Mouse (Mus musculus) liver (tissue): ENCODE data around the gene Pbdc1.
"Not testable (repeated sequence)": the region's sequence is repeated elsewhere in the genome, so short reads cannot be mapped to it uniquely, and the experiment has no call there.

Experiments used
- DNase-seq: peaks from one replicate; pipeline ENCODE4 v3.0.0-alpha.2; 2020; ENCODE audit warnings: mixed read lengths

Gene Pbdc1

DNA sequence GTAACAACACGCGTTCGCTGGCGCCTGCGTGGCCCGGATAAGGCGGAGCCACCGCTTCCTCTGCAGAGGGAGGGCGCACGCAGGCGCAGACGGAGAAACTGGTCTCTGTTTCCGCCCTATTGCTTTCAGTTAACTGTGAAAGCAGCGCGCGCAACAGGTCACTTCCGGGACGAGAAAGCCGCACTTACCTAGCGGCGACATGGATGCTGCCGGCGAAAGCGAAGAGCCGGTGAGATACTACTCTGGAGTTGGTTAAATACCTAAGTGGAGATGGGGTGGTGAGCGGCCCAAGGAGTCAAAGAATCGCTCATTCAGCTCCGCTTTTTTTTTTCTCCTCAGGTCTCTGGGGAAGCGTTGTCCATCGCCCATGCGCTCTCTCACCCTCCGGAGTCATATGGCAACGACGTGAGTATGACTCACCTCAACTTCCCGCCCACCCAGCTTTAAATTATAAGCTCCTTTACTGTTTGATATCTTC, at the start of gene Pbdc1:
Pbdc1 (plus strand) TSS at position 142 of the 478 bp plus-strand sequence.
- DNase-seq = peak; percentile 93

DNA sequence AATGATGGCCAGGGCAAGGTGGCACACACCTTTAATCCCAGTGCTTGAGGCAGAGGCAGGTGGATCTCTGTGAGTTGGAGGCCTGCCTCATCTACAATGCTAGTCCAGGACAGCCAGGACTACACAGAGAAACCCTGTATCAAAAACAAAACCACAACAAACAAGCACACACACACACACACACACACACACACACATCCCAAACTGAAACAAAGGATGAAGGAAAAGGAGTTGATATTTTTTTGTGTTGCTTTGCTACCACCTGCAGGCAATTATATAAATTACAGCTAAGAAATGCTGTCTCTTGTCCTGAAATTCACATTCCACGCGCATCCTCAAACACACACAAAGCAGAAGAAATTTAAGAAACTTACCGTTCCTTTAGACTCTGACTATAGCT, 41.9 kb upstream of the Pbdc1 start:
- DNase-seq = no peak

DNA sequence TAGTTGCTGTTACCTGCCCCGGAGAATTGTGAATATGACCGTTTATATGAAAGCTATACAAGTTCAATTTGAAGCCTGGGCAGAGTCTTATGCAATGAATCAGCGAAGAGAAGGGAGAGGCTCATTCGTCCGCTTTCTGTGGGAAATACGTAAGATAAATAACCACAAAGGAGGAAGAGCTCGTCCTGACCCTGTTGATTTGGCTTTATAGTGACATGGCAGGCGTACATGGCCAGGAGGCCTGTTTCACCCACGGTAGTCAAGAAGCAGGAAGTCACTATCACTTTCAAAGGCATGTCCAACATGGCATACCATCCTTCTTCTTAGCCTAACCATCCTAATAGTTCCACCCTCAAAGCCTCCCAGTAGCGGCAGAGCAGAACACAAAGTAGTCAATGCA, 15.3 kb upstream of the Pbdc1 start:
- DNase-seq = no peak

DNA sequence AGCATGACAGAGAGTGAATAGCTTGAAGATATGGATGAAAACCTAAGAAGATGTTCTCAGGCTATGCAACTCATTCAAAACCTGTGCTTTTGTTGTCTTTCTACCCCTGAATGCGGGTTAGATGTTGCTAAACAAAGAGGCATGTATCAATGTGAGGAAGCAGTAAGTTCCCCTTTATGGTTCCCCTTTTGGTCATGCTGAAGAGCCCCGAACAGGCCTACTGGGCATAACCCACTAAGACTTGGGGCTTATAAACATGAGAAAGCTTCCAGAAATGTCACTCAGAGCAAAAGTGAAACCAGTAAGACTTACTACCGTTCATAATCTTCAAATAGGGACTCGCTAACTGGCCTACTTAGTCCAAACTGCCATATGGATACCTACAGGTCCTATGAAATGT, 14.8 kb upstream of the Pbdc1 start:
- no peak for DNase-seq

DNA sequence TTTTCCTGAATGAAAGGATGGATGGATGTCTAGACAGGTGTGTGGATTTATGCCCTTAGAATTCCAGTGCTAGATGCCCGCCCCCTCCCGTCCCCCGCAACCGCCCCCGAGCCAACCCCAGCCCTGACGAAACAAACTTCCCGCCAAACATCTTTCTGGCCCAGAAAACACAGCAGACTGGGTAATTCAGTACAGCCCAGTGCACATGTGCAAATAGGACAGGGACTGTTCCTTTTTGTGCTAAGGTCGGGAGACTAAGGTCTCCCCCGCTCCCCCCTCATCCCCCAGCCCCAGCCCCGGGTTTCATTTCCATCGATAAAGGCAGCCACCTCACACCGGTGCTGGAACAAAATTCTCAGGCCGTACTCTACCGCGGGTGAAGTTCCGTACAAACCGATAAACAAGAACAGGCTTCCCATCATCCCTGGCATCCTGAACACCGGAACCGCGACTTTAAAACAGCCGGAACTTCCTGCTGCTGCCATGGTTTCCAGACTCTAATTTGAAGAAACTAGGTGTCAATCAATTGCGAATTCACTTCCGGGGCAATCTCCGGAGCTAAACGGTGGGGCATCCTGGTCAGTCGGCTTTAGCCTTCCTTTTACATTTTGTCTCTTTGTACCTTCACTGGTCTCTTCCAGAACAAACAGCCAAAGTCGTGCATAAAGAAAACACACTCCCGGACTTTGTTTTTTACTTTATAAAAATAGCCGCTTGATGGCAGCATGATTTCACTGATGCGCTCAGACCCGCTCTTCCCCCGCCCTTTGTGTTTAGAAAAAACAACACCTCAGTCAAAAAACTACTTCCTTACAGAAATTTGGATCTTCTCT, 9.7 kb upstream of the Pbdc1 start:
- DNase-seq = peak; percentile 84

DNA sequence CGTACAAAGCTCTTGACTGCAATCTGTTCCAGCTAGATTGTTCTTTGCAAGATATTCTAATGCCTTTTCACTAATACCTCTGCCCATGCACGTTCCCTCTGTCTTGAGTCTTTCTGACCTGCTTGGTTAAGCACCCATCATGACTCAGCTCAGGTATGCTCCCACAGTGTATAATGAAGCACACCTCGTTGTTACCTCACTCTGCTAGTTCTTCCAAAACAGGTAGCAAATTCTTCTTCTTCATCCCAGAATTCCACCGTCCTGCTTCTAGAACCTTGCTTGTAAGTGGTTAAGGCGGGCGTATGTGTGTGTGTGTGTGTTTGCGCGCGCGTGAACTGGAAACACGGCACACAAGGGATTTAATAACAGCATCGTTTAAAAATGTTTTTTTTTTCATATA, 405 bp upstream of the Pbdc1 start:
- no peak for DNase-seq

DNA sequence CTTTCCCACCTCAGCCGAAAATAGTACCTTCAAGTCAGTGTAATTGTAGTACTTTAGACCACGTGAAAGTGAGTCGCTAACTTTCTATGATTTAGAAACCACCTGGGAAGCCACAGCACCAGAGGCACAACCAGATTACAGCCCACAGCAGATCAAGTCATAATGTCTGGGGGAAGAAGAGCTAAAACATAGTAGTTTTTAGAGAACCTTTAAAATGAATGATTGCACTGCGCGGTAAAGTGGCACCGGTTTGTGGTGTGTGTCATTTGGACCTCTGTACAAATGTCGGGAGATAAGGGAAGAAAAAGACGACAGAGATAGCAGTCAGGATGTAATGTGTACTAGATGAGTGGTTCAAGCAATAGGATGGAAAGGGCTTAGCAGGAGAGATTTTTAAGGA, 540 bp downstream of the Pbdc1 start:
- no peak for DNase-seq

DNA sequence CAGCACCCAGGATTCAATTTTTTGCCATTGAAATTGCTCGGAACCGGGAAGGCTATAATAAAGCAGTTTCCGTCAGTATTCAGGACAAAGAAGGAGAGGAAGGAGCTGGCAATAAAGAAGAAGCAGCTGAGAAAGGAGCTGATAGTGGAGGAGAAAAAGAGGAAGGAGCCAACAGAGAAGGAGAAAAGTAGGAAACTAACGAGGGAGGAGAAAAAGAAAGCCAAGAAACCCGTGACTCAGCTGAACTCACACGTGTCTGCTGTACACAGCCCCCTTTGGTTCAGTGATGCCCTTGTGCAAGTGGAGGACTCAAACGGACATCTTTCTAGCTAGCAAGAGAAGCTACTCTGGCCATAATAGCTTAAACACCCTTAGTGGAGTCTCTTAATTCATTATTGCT, 3.5 kb downstream of the Pbdc1 start:
- DNase-seq = not testable (repeated sequence)

DNA sequence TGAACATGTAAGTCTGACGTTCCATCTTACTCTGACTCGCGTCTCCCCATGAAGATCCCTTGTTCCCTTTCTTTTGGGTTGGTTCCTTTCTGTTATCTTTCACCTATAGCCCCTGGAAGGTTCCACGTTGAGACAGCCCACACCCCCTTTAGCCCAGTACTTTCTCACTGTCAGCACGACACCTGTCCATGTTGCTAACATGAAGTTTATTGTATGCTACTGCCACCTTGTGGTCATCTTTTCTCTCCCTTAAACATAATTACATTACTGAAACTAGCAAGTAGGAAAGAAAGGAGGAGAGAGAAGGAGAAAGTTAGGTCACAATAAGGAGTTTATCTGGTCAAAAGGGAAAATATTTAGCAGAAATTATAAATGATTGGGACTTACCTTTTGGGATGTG, 24.6 kb downstream of the Pbdc1 start:
- no peak for DNase-seq

DNA sequence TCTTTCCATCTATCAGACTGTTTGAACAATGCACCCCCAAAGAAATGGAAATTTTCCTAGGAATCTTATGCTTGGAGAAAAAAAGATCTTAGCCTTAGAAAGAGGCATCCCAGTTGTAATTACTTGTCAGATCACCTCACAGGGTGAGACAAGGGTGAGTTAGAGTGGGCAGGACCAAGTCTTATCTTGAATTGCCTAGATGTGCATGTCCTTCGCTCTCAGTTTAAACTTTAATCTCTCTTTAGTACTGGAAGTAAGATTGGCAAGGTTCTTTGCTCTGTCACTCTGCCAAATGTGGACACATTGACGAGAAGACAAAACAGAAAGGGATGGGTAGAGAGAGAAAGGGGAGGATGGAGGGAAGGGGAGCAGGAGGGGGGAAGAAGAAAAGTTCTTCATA, 35.4 kb downstream of the Pbdc1 start:
- no peak for DNase-seq

DNA sequence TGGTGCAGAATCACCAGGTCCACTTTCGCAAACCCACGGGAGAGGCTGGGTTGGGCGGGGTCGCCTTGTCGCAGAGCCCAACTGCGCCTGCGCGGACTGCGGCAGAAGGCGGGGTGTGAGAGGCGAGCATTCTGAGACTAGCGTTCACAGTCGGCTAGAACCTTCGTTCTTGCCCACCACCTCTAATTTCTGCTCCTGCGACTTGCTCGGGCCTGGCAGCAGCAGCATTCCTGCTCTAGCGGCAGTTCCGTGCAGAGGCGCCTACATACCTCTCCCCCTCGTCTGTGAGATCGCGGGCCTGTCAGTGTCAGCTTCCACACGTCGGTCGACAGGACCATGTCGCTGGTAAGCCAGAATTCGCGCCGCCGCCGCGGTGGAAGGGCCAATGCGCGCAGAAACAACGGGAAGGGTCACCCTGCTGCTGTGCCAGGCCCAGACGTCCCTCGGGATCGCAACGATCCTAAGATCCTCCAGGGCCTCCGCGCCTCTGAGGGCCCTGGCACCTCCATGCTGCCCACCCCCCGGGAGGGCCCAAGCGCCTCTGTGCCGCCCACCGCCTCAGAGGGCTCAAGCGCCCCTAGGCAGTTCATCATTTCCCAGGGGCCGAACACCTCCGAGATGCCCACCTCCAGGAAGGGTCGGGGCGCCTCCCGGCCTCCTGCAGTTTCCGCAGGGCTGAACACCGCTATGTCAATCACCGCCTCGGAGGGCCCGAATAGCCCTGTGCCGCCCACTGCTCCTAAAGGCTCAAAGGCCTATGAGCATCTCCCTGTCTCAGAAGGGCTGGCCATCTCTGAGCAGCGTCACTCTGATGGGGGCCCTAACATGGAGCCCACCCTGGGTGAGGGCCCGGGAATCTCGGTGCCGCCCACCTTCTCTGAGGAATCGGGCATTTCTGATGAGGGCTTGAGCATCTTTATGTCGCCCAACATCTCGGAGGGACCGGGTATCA, 41.0 kb downstream of the Pbdc1 start, which contains the start of gene Magee1:
Magee1 (plus strand) TSS at position 104 of the 952 bp plus-strand sequence.
- peak; percentile 75 for DNase-seq

DNA sequence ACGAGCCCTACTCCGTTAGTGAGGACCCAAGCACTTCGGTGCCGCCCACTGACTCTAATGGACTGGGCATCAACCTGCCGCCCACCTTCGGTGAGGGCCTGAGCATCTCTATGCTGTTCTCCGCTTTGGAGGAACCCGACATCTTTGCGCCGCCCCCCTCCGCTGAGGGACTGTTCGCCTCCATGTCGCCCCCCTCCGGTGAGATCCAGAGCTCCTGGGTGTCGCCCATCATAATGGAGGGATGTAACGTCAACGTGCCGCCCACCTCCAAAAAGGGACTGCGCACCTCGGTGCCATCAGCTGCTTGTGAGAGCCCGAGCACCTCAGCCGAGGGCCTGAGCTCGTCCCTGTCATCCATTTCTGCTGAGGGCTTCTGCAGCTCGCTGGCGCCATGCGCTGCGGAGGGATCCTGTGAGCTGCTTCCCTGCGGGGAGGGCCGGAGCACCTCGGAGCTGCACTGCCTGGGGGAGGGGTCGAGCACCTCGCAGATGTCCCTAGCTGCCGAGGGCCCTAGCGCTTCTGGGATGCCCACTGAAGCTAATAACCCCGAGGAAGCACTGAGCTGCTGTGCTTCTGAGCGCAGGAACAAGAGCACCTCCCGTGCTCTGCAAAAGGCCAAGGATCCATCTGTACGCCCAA, 41.8 kb downstream of the Pbdc1 start:
- DNase-seq = peak; percentile 63

DNA sequence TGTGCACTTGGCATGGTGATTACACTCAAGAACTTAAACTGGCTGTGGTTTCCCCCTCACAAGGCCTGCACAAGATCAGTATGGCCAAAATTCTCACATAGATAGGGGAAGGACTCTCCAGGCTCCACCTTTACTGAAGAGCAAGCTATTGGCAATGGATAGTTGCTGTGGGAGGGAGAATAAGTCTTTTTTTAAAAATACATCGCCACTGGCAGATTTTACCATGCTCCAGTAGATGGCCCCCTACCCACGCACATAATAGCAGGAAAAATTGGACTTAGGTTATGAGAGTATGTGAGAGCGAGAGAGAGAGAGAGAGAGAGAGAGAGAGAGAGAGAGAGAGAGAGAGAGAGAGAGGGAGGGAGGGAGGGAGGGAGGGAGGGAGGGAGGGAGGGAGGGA, 45.3 kb downstream of the Pbdc1 start:
- DNase-seq = no peak

DNA sequence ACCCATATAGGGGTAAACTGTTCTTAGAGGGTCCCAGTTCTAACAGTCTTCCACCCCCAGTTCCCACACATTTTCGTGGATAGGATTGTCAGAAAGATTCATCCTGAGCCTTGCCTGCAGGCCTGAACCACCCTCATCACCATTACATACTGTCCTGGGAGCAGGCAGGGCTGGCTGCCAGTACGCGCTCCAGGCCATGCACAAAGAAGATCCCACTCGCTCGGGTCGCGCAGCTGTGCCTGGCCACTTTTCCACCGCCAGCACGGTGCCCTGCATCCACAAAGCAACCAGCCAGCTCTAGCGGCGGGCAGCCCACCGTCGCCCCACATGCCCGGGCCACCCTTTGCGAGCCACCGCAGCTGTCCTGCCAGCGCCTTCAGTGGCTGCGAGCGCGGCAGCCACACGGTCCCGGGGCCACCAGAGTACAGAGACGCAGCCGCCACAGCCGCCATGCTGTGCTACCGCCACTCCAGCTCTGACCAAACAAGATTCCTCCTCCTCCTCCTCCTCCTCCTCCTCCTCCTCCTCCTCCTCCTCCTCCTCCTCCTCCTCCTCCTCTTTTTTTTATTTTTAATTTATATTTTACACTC, 72.4 kb downstream of the Pbdc1 start:
- peak; percentile 2 for DNase-seq

DNA sequence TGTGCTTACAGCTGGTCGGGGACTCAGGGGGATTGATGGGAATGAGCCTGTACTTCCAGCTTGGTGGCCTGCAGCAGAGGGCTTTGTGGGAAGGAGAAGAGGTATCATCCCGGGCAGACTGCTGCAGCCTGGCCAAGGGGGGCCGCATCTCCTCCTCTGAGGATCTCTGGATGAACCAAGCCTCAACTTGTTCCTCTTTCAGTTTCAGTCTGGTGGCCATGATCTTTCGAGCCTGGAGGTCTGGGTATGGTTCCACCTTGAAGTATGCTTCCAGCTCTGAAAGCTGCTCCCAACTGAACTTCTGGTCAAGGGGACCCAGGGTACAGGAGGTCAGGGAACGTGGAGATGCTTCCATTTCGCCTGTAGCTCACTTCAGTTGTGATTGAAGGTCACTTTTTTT, 85.5 kb downstream of the Pbdc1 start:
- DNase-seq = not testable (repeated sequence)
